Mouse (Mus musculus) MEL (cell line): ENCODE data around the gene Ndufaf4. TPM values are rescaled to one million over a fixed set of nuclear protein-coding genes. Genes with fewer than 3 reads are reported as not detected.

Experiments
- DNase-seq: peaks from one replicate; pipeline ENCODE4 v3.0.0; 2011; ENCODE audit warnings: low read depth, low spot score
- H3K27ac ChIP-seq: 2 replicates; pipeline ENCODE4 v1.5.1; 2012; ENCODE audit warnings: low read depth, mild to moderate bottlenecking, control low read depth, low read length, moderate library complexity; ENCODE audit not compliant: control insufficient read depth
- H3K27me3 ChIP-seq, 2 experiments: fragments of 150-350 bp in 1 of 2; sonication (generic) in 1 of 2; 2 replicates each; pipeline ENCODE4 v1.6.1; 2012; ENCODE audit warnings: low read length in 2 of 2, mild to moderate bottlenecking in 2 of 2, improper control_type of control experiment in 1 of 2, moderate library complexity in 1 of 2; ENCODE audit not compliant: insufficient read depth in 2 of 2, control insufficient read depth in 1 of 2
- H3K36me3 ChIP-seq, 2 experiments: 2 replicates each; pipeline ENCODE4 v1.6.1; 2012 to 2014; ENCODE audit warnings: low read length in 2 of 2, improper control_type of control experiment in 1 of 2, inconsistent platforms in 1 of 2, mild to moderate bottlenecking in 1 of 2; ENCODE audit not compliant: insufficient read depth in 2 of 2, control insufficient read depth in 1 of 2
- H3K4me1 ChIP-seq, 2 experiments: fragments of 150-350 bp in 1 of 2; sonication (generic) in 1 of 2; 2 replicates each; pipeline ENCODE4 v1.6.1; 2012; ENCODE audit warnings: low read length in 2 of 2, improper control_type of control experiment in 1 of 2, mild to moderate bottlenecking in 1 of 2; ENCODE audit not compliant: insufficient read depth in 2 of 2, control insufficient read depth in 1 of 2
- H3K4me3 ChIP-seq, 2 experiments: fragments of 150-350 bp in 1 of 2; sonication (generic) in 1 of 2; 2 replicates each; pipeline ENCODE4 v1.5.1; 2012; ENCODE audit warnings: low read depth in 2 of 2, low read length in 2 of 2, mild to moderate bottlenecking in 2 of 2, moderate library complexity in 2 of 2, control low read depth in 1 of 2, improper control_type of control experiment in 1 of 2; ENCODE audit not compliant: control insufficient read depth in 1 of 2, insufficient read depth in 1 of 2
- H3K79me2 ChIP-seq: 2 replicates; pipeline ENCODE4 v1.6.1; 2012; ENCODE audit warnings: mild to moderate bottlenecking, low read length, moderate library complexity; ENCODE audit not compliant: control insufficient read depth, poor library complexity, insufficient read depth
- H3K9ac ChIP-seq: 2 replicates; pipeline ENCODE4 v1.6.1; 2012; ENCODE audit warnings: low read depth, mild to moderate bottlenecking, control low read depth, low read length, moderate library complexity; ENCODE audit not compliant: control insufficient read depth, poor library complexity, severe bottlenecking
- H3K9me3 ChIP-seq: fragments of 150-350 bp; sonication (generic); replicated peaks from 2 replicates; pipeline ENCODE4 v1.6.1; 2012; ENCODE audit warnings: mild to moderate bottlenecking, low read length, improper control_type of control experiment, moderate library complexity; ENCODE audit not compliant: insufficient read depth
- CHD2 ChIP-seq: IDR thresholded peaks from 2 replicates; pipeline ENCODE4 v1.6.1; 2011; ENCODE audit warnings: low read length, improper control_type of control experiment
- CTCF ChIP-seq, 3 experiments: IDR thresholded peaks in 2 of 3; conservative IDR thresholded peaks in 1 of 3; 2 replicates each; pipeline ENCODE4 v1.5.1; 2011 to 2012; ENCODE audit warnings: low read length in 3 of 3, low read depth in 2 of 3, mild to moderate bottlenecking in 2 of 3, improper control_type of control experiment in 1 of 3, inconsistent platforms in 1 of 3, mixed read lengths in 1 of 3, moderate library complexity in 1 of 3; ENCODE audit not compliant: control insufficient read depth in 1 of 3, insufficient read depth in 1 of 3, poor library complexity in 1 of 3, severe bottlenecking in 1 of 3
- ELF1 ChIP-seq: IDR thresholded peaks from 2 replicates; pipeline ENCODE4 v1.6.1; 2014; ENCODE audit warnings: low read depth, mild to moderate bottlenecking, inconsistent platforms, low read length, improper control_type of control experiment, moderate library complexity
- EP300 ChIP-seq, 2 experiments: IDR thresholded peaks; 2 replicates each; pipeline ENCODE4 v1.6.1; 2011; ENCODE audit warnings: improper control_type of control experiment in 2 of 2, low read length in 2 of 2, low read depth in 1 of 2, mild to moderate bottlenecking in 1 of 2
- GABPA ChIP-seq: IDR thresholded peaks from 2 replicates; pipeline ENCODE4 v1.6.1; 2012; ENCODE audit warnings: low read depth, mild to moderate bottlenecking, inconsistent platforms, low read length, improper control_type of control experiment, moderate library complexity
- GATA1 ChIP-seq: IDR thresholded peaks from 2 replicates; pipeline ENCODE4 v1.6.1; 2011; ENCODE audit warnings: low read depth, low read length, improper control_type of control experiment
- HCFC1 ChIP-seq: IDR thresholded peaks from 2 replicates; pipeline ENCODE4 v1.6.1; 2012; ENCODE audit warnings: low read depth, mild to moderate bottlenecking, inconsistent platforms, low read length, improper control_type of control experiment, moderate library complexity
- JUND ChIP-seq: IDR thresholded peaks from 2 replicates; pipeline ENCODE4 v1.6.1; 2011; ENCODE audit warnings: low read depth, mild to moderate bottlenecking, improper control_type of control experiment, low read length
- MXI1 ChIP-seq: IDR thresholded peaks from 2 replicates; pipeline ENCODE4 v1.6.1; 2011; ENCODE audit warnings: mild to moderate bottlenecking, low read depth, low read length, improper control_type of control experiment
- NELFE ChIP-seq: IDR thresholded peaks from 2 replicates; pipeline ENCODE4 v1.6.1; 2011; ENCODE audit warnings: low read depth, low read length, improper control_type of control experiment
- POLR2AphosphoS2 ChIP-seq: IDR thresholded peaks from 2 replicates; pipeline ENCODE4 v1.6.1; 2011; ENCODE audit warnings: low read length, improper control_type of control experiment
- POLR2AphosphoS5 ChIP-seq: IDR thresholded peaks from 2 replicates; pipeline ENCODE4 v1.6.1; 2012; ENCODE audit warnings: low read depth, borderline replicate concordance, mild to moderate bottlenecking, inconsistent platforms, low read length, moderate library complexity, mixed read lengths
- RAD21 ChIP-seq: IDR thresholded peaks from 2 replicates; pipeline ENCODE4 v1.6.1; 2011; ENCODE audit warnings: mild to moderate bottlenecking, low read depth, low read length, improper control_type of control experiment
- RCOR1 ChIP-seq: IDR thresholded peaks from 2 replicates; pipeline ENCODE4 v1.6.1; 2012; ENCODE audit warnings: low read depth, mild to moderate bottlenecking, inconsistent platforms, low read length, improper control_type of control experiment
- SIN3A ChIP-seq: IDR thresholded peaks from 2 replicates; pipeline ENCODE4 v1.6.1; 2012; ENCODE audit warnings: low read length, improper control_type of control experiment, inconsistent platforms
- SMC3 ChIP-seq: IDR thresholded peaks from 2 replicates; pipeline ENCODE4 v1.6.1; 2011; ENCODE audit warnings: low read depth, low read length, improper control_type of control experiment
- TBP ChIP-seq: IDR thresholded peaks from 2 replicates; pipeline ENCODE4 v1.8.0; 2011; ENCODE audit warnings: low read depth, low read length, improper control_type of control experiment
- UBTF ChIP-seq: IDR thresholded peaks from 2 replicates; pipeline ENCODE4 v1.6.1; 2012; ENCODE audit warnings: low read depth, mild to moderate bottlenecking, inconsistent platforms, low read length, improper control_type of control experiment, moderate library complexity, borderline replicate concordance; ENCODE audit not compliant: insufficient read depth
- USF1 ChIP-seq: IDR thresholded peaks from 2 replicates; pipeline ENCODE4 v1.6.1; 2014; ENCODE audit warnings: low read depth, mild to moderate bottlenecking, inconsistent platforms, low read length, improper control_type of control experiment, moderate library complexity
- ZKSCAN1 ChIP-seq: IDR thresholded peaks from 2 replicates; pipeline ENCODE4 v1.6.1; 2012; ENCODE audit warnings: low read depth, mild to moderate bottlenecking, inconsistent platforms, low read length, improper control_type of control experiment, moderate library complexity
- ZMIZ1 ChIP-seq: IDR thresholded peaks from 2 replicates; pipeline ENCODE4 v1.6.1; 2012; ENCODE audit warnings: low read depth, mild to moderate bottlenecking, inconsistent platforms, low read length, improper control_type of control experiment, moderate library complexity
- ZNF384 ChIP-seq: IDR thresholded peaks from 2 replicates; pipeline ENCODE4 v1.6.1; 2012; ENCODE audit warnings: low read depth, mild to moderate bottlenecking, inconsistent platforms, low read length, improper control_type of control experiment
- polyA plus RNA-seq, 2 experiments: library from polyadenylated mRNA; stranded (reverse) in 1 of 2; unstranded in 1 of 2; fragments of >175 nt in 1 of 2; fragments of >200 nt in 1 of 2; gene quantifications; 2 replicates each; pipeline versions ENCODE4 v1.2.1 to v1.2.4; 2012; ENCODE audit warnings: low replicate concordance in 2 of 2, low read depth in 1 of 2; ENCODE audit not compliant: insufficient read length in 2 of 2, insufficient read depth in 1 of 2, missing spikeins in 1 of 2
- total RNA-seq: library from RNA; depleted of rRNA; stranded (reverse); fragments of 300-350 nt; gene quantifications from 2 replicates; pipeline ENCODE4 v1.2.3, GENCODE M21; 2012

Gene Ndufaf4
- total and polyA plus RNA-seq, 3 experiments = 47.5 to 69.3 TPM; not detected in 1

DNA sequence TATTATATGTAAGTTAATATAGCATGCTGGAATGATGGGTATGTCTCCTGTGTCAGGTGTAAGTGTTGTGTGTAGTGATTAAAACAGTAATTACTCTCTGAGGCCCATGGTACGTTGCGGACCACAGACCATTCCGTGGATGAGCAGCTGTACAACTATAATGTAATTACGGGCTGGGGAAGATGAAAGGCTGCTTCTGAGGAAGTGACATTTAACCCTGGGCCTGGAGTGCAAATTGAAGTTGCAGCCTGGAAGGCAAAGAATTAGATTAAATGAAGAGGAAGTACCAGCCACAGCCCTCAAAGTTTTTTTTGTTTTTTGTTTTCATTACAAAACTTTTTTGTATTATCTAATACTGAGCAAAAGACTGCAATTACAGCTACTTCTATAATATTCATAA lies 1.3 kb downstream of the Ndufaf4 start:
- Histone ChIP-seq H3K4me3 (peak overlapping the region; percentile 71 to 81), H3K9me3 (no peaks in the 10 kb centered on the region), H3K4me1 (peaks cover 2 to 5% of the 10 kb centered on the region in 2 experiments), H3K27me3 (no peaks in the 10 kb centered on the region), H3K36me3 (peaks cover 0 to 2% of the 10 kb centered on the region in 2 experiments; a peak in 2 of 4 replicates), H3K79me2 (peaks cover 18% of the 10 kb centered on the region), H3K9ac (peak overlapping the region; percentile 81), H3K27ac (peak overlapping the region; percentile 0; the same call in 1 of the 2 replicates)
- peak; percentile 72 for DNase-seq
- TF ChIP-seq RAD21 (no peak), EP300 (IDR thresholded peaks at IDR 0.05; ENCODE audit: low read depth in 1 of 2, low read length in 2 of 2) (peak in 1 of 2 experiments; percentile 25; a peak in 1 of 4 replicates), ELF1 (0 out of 2 replicates have a peak, but pooled peaks have one; percentile 19), HCFC1 (0 out of 2 replicates have a peak, but pooled peaks have one; percentile 41), ZNF384 (peak; percentile 78), SIN3A (peak; percentile 45; the same call in 1 of the 2 replicates)

DNA sequence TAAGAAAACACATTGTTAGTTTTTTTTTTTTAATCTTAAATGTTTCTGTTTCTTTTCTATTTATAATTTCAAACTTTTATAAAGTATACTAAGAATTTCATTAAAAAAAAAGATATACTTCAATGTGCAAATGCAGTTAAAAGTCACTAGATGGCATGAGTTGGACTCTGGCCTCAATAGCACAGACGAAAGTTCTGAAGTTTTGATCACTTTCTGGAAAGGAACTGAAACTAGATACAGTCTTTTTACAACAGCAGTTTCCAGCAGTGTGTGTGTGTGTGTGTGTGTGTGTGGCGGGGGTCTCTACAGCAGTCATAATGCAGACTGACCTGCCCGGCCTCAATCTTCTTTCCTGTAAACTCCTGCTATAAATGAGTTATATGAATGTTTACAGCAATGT lies 9.9 kb downstream of the Ndufaf4 start:
- Histone ChIP-seq H3K9ac (no peak overlapping the region), H3K9me3 (no peaks in the 10 kb centered on the region), H3K79me2 (no peaks in the 10 kb centered on the region), H3K4me1 (no peaks in the 10 kb centered on the region), H3K27me3 (no peaks in the 10 kb centered on the region), H3K4me3 (no peak overlapping the region), H3K36me3 (no peaks in the 10 kb centered on the region), H3K27ac (no peak overlapping the region)
- TF ChIP-seq GATA1 (no peak), SMC3 (peak; percentile 49), UBTF (no peak), USF1 (no peak), RAD21 (peak; percentile 48), JUND (no peak), NELFE (no peak), CTCF (IDR thresholded peaks at IDR 0.05 in 2 of 3, conservative IDR thresholded peaks at IDR 0.05 in 1 of 3; ENCODE audit: control insufficient read depth in 1 of 3, insufficient read depth in 1 of 3, low read depth in 2 of 3, low read length in 3 of 3, poor library complexity in 1 of 3, severe bottlenecking in 1 of 3) (peak in 1 of 3 experiments; percentile 32; a peak in 2 of 6 replicates), POLR2AphosphoS2 (no peak)
- no peak for DNase-seq

- Histone ChIP-seq H3K79me2 (no peaks in the 10 kb centered on the region), H3K36me3 (no peaks in the 10 kb centered on the region), H3K4me1 (no peaks in the 10 kb centered on the region), H3K27me3 (no peaks in the 10 kb centered on the region; a peak in 1 of 4 replicates), H3K9me3 (no peaks in the 10 kb centered on the region), H3K9ac (no peak overlapping the region), H3K4me3 (no peak overlapping the region), H3K27ac (no peak overlapping the region)
- DNase-seq = no peak
- TF ChIP-seq CHD2 (no peak), ZMIZ1 (no peak), TBP (no peak), GABPA (no peak), MXI1 (no peak), GATA1 (no peak), USF1 (no peak), RCOR1 (no peak), ZKSCAN1 (no peak), ZNF384 (no peak), EP300 (IDR thresholded peaks at IDR 0.05; ENCODE audit: low read depth in 1 of 2, low read length in 2 of 2) (no peak), SIN3A (no peak), POLR2AphosphoS5 (no peak)
Observed at GRCm38 (mm10) chr4:24915631-24916030, 17.7 kb downstream of the Ndufaf4 start.
